Mouse (Mus musculus) liver, adult 2 months (tissue): ENCODE results near the gene Pwwp2b.

Source experiments
- CTCF ChIP-seq: fragments of 200-500 bp; IDR thresholded peaks from 2 replicates; pipeline ENCODE4 v1.5.1; 2011; ENCODE audit warnings: low read depth, low read length, control low read depth
- POLR2A ChIP-seq: fragments of 200-500 bp; IDR thresholded peaks from 2 replicates; pipeline ENCODE4 v1.6.1; 2011; ENCODE audit warnings: low read length, control low read depth; ENCODE audit not compliant: insufficient read depth; ENCODE audit errors: extremely low read depth

- TF ChIP-seq CTCF, result no peak
- TF ChIP-seq POLR2A, result no peak
These were observed 52.1 kb downstream of the Pwwp2b start for GRCm38 (mm10) chr7:139300423-139300822.
